Mouse (Mus musculus): Measurements from ENCODE around the gene Hic2.

GRCm38 (mm10) chr16:17233702-17234498 is 528 bp downstream of the Hic2 start:
- TF ChIP-seq CTCF (IDR thresholded peaks at IDR 0.05; ENCODE audit: control insufficient read depth, insufficient read depth, low read length) (no peak), POLR2A (IDR thresholded peaks at IDR 0.05; ENCODE audit: borderline replicate concordance, control insufficient read depth, low read depth, low read length) (no peak)
